Mouse (Mus musculus): Measurements from ENCODE around the gene Gm43518. TPM values are rescaled to one million over a fixed set of nuclear protein-coding genes. Genes with fewer than 3 reads are reported as not detected.
A peak's percentile ranks its signal among the peaks of the same experiment; 100 is the strongest.

Gm43518 gene
- total and polyA plus RNA-seq, 3 experiments: 2.1 to 3.6 TPM; not detected in 1

DNA sequence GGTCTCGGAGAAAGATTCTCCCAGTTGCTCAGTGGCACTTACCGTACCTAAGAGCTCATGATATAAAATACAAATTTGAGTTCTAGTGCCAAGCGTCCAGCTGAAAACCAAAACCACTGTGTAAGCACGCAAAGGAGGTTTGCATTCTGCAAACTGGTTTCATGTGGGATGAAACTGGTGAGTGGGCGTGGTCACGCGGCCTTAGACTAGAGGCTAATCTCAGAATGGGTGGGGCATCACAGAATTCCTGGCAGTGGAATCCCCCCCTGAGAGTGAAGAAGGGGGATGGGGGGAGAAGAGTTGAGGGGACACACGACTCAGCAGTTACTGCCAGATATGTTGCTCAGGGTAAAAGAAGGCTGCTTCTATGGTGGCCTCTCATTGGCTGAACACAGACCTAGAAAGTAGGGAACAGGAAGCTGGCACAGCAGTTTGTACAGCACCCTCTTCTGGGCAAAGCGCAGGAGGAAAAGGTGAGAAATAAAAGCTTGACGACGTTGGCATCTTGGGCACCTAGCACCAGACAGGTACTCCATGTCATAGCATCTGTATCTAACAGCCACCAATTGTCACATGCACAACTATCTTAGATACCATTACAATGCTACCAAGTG, 23.1 kb upstream of the Gm43518 start:
- H3K4me1 ChIP-seq (ENCODE audit: control insufficient read depth in 1 of 2, insufficient read depth in 2 of 2, low read length in 2 of 2): peaks cover 0 to 19% of the 10 kb centered on the region in 2 experiments; a peak in 3 of 4 replicates
- DNase-seq (ENCODE audit: low read depth, low spot score): peak; percentile 79
- H3K4me3 ChIP-seq (ENCODE audit: control insufficient read depth in 1 of 2, insufficient read depth in 1 of 2, low read depth in 2 of 2, low read length in 2 of 2): peak overlapping the region; percentile 53 to 68
- peak overlapping the region; percentile 43 for H3K9ac ChIP-seq (ENCODE audit: control insufficient read depth, low read depth, low read length, poor library complexity, severe bottlenecking)
- no peaks in the 10 kb centered on the region for H3K27me3 ChIP-seq (ENCODE audit: control insufficient read depth in 1 of 2, insufficient read depth in 2 of 2, low read length in 2 of 2)
- H3K79me2 ChIP-seq (ENCODE audit: control insufficient read depth, insufficient read depth, low read length, poor library complexity): peaks cover 21% of the 10 kb centered on the region
- H3K27ac ChIP-seq (ENCODE audit: control insufficient read depth, low read depth, low read length): no peak overlapping the region
- H3K9me3 ChIP-seq (replicated peaks; ENCODE audit: insufficient read depth, low read length): no peaks in the 10 kb centered on the region
- H3K36me3 ChIP-seq (ENCODE audit: control insufficient read depth in 1 of 2, insufficient read depth in 2 of 2, low read length in 2 of 2): peaks cover 0 to 12% of the 10 kb centered on the region in 2 experiments; a peak in 2 of 4 replicates
- TF ChIP-seq EP300 (IDR thresholded peaks at IDR 0.05; ENCODE audit: low read depth in 1 of 2, low read length in 2 of 2) (no peak), POLR2AphosphoS5 (IDR thresholded peaks at IDR 0.05; ENCODE audit: borderline replicate concordance, low read depth, low read length) (no peak), TBP (IDR thresholded peaks at IDR 0.05; ENCODE audit: low read depth, low read length) (0 out of 2 replicates have a peak, but pooled peaks have one; percentile 24), CTCF (IDR thresholded peaks at IDR 0.05 in 2 of 3, conservative IDR thresholded peaks at IDR 0.05 in 1 of 3; ENCODE audit: control insufficient read depth in 1 of 3, insufficient read depth in 1 of 3, low read depth in 2 of 3, low read length in 3 of 3, poor library complexity in 1 of 3, severe bottlenecking in 1 of 3) (peak; percentile 60 to 75 (median 61)), HCFC1 (IDR thresholded peaks at IDR 0.05; ENCODE audit: low read depth, low read length) (peak; percentile 61; the same call in 1 of the 2 replicates), RCOR1 (IDR thresholded peaks at IDR 0.05; ENCODE audit: low read depth, low read length) (no peak), ZC3H11A (IDR thresholded peaks at IDR 0.05; ENCODE audit: low read depth, low read length) (peak; percentile 35; the same call in 1 of the 2 replicates), MAX (IDR thresholded peaks at IDR 0.05; ENCODE audit: low read length) (peak; percentile 72), JUND (IDR thresholded peaks at IDR 0.05; ENCODE audit: low read depth, low read length) (no peak), ZKSCAN1 (IDR thresholded peaks at IDR 0.05; ENCODE audit: low read depth, low read length) (no peak), NELFE (IDR thresholded peaks at IDR 0.05; ENCODE audit: low read depth, low read length) (peak; percentile 43; the same call in 1 of the 2 replicates), TAL1 (IDR thresholded peaks at IDR 0.05; ENCODE audit: low read length) (no peak), RAD21 (IDR thresholded peaks at IDR 0.05; ENCODE audit: low read depth, low read length) (peak; percentile 47), UBTF (IDR thresholded peaks at IDR 0.05; ENCODE audit: borderline replicate concordance, insufficient read depth, low read depth, low read length) (no peak), POLR2AphosphoS2 (IDR thresholded peaks at IDR 0.05; ENCODE audit: low read length) (no peak), MYC (IDR thresholded peaks at IDR 0.05; ENCODE audit: low read depth, low read length) (no peak), ETS1 (IDR thresholded peaks at IDR 0.05; ENCODE audit: low read depth, low read length) (peak; percentile 33; the same call in 1 of the 2 replicates), E2F4 (IDR thresholded peaks at IDR 0.05; ENCODE audit: borderline replicate concordance, low read depth, low read length) (no peak), CHD1 (IDR thresholded peaks at IDR 0.05; ENCODE audit: low read depth, low read length) (no peak), MXI1 (IDR thresholded peaks at IDR 0.05; ENCODE audit: low read depth, low read length) (peak; percentile 65), USF1 (IDR thresholded peaks at IDR 0.05; ENCODE audit: low read depth, low read length) (peak; percentile 59), NRF1 (IDR thresholded peaks at IDR 0.05; ENCODE audit: insufficient read depth, low read depth, low read length, poor library complexity, severe bottlenecking) (no peak), SIN3A (IDR thresholded peaks at IDR 0.05; ENCODE audit: low read length) (peak; percentile 64), SMC3 (IDR thresholded peaks at IDR 0.05; ENCODE audit: low read depth, low read length) (peak; percentile 73), MAFK (IDR thresholded peaks at IDR 0.05; ENCODE audit: borderline replicate concordance, low read depth, low read length) (no peak), KAT2A (conservative IDR thresholded peaks at IDR 0.05; ENCODE audit: low read depth, low read length) (no peak), GABPA (IDR thresholded peaks at IDR 0.05; ENCODE audit: low read depth, low read length) (no peak), MYB (IDR thresholded peaks at IDR 0.05; ENCODE audit: low read depth, low read length) (no peak), ELF1 (IDR thresholded peaks at IDR 0.05; ENCODE audit: low read depth, low read length) (peak; percentile 85), CHD2 (IDR thresholded peaks at IDR 0.05; ENCODE audit: low read length) (no peak), BHLHE40 (IDR thresholded peaks at IDR 0.05; ENCODE audit: borderline replicate concordance, low read depth, low read length) (no peak)

Data from MEL (cell line).